Mouse (Mus musculus): ENCODE results near the gene Drp2. TPM values are rescaled to one million over a fixed set of nuclear protein-coding genes. Genes with fewer than 3 reads are reported as not detected.

Drp2 gene
- total RNA-seq (2021): 10 to 100 TPM; 39.3 to 48.3 TPM

- peak in 1 of 2 experiments; percentile 11 for DNase-seq (ENCODE audit: extremely low spot score in 1 of 2, low spot score in 1 of 2)
Observed at GRCm38 (mm10) chrX:134403863-134404583, at the start of gene Drp2. Drp2 (plus strand) TSS chrX:134404551.

GRCm38 (mm10) chrX:134359336-134359735 is 45.0 kb upstream of the Drp2 start:
- DNase-seq (ENCODE audit: extremely low spot score in 1 of 2, low spot score in 1 of 2): no peak

- DNase-seq (ENCODE audit: extremely low spot score in 1 of 2, low spot score in 1 of 2): no peak
Observed at GRCm38 (mm10) chrX:134362156-134362555, 42.2 kb upstream of the Drp2 start.

- DNase-seq (ENCODE audit: extremely low spot score in 1 of 2, low spot score in 1 of 2): no peak
Observed at GRCm38 (mm10) chrX:134365421-134365820, 38.9 kb upstream of the Drp2 start.

GRCm38 (mm10) chrX:134366547-134366946 is 37.8 kb upstream of the Drp2 start:
- no peak for DNase-seq (ENCODE audit: extremely low spot score in 1 of 2, low spot score in 1 of 2)

- no peak for DNase-seq (ENCODE audit: extremely low spot score in 1 of 2, low spot score in 1 of 2)
Observed at GRCm38 (mm10) chrX:134371279-134371678, 33.1 kb upstream of the Drp2 start.

GRCm38 (mm10) chrX:134374190-134374589 is 30.2 kb upstream of the Drp2 start:
- DNase-seq (ENCODE audit: extremely low spot score in 1 of 2, low spot score in 1 of 2): no peak

GRCm38 (mm10) chrX:134384896-134385295 is 19.5 kb upstream of the Drp2 start:
- DNase-seq (ENCODE audit: extremely low spot score in 1 of 2, low spot score in 1 of 2): no peak

- DNase-seq (ENCODE audit: extremely low spot score in 1 of 2, low spot score in 1 of 2): no peak
Observed at GRCm38 (mm10) chrX:134398972-134399371, 5.4 kb upstream of the Drp2 start.

GRCm38 (mm10) chrX:134404584-134404955 is 219 bp downstream of the Drp2 start:
- DNase-seq (ENCODE audit: extremely low spot score in 1 of 2, low spot score in 1 of 2): peak in 1 of 2 experiments; percentile 25

- DNase-seq (ENCODE audit: extremely low spot score in 1 of 2, low spot score in 1 of 2): no peak
Observed at GRCm38 (mm10) chrX:134409354-134409900, 5.1 kb downstream of the Drp2 start.

GRCm38 (mm10) chrX:134412096-134412495 is 7.7 kb downstream of the Drp2 start:
- DNase-seq (ENCODE audit: extremely low spot score in 1 of 2, low spot score in 1 of 2): no peak

GRCm38 (mm10) chrX:134420097-134420496 is 15.7 kb downstream of the Drp2 start:
- DNase-seq (ENCODE audit: extremely low spot score in 1 of 2, low spot score in 1 of 2): no peak

GRCm38 (mm10) chrX:134424263-134424662 is 19.9 kb downstream of the Drp2 start:
- no peak for DNase-seq (ENCODE audit: extremely low spot score in 1 of 2, low spot score in 1 of 2)

GRCm38 (mm10) chrX:134425798-134426197 is 21.4 kb downstream of the Drp2 start:
- DNase-seq (ENCODE audit: extremely low spot score in 1 of 2, low spot score in 1 of 2): no peak

- no peak for DNase-seq (ENCODE audit: extremely low spot score in 1 of 2, low spot score in 1 of 2)
Observed at GRCm38 (mm10) chrX:134426819-134427218, 22.5 kb downstream of the Drp2 start.

- no peak for DNase-seq (ENCODE audit: extremely low spot score in 1 of 2, low spot score in 1 of 2)
Observed at GRCm38 (mm10) chrX:134427307-134427706, 23.0 kb downstream of the Drp2 start.

GRCm38 (mm10) chrX:134474988-134475710 is 70.8 kb downstream of the Drp2 start:
- DNase-seq (ENCODE audit: extremely low spot score in 1 of 2, low spot score in 1 of 2): no peak

- DNase-seq (ENCODE audit: extremely low spot score in 1 of 2, low spot score in 1 of 2): no peak
Observed at GRCm38 (mm10) chrX:134476290-134476689, 71.9 kb downstream of the Drp2 start, which contains the start of gene Taf7l. Taf7l (minus strand) TSS chrX:134476490.

- no peak for DNase-seq (ENCODE audit: extremely low spot score in 1 of 2, low spot score in 1 of 2)
Observed at GRCm38 (mm10) chrX:134481720-134482119, 77.4 kb downstream of the Drp2 start.

GRCm38 (mm10) chrX:134500651-134501050 is 96.3 kb downstream of the Drp2 start:
- DNase-seq (ENCODE audit: extremely low spot score in 1 of 2, low spot score in 1 of 2): no peak
